Mouse (Mus musculus) ovary, postnatal 10 days (tissue): ENCODE measurements around the gene Xpo1.
"Not testable (repeated sequence)": the region's sequence is repeated elsewhere in the genome, so short reads cannot be mapped to it uniquely, and the experiment has no call there.

Source experiments
- DNase-seq: peaks from one replicate; pipeline ENCODE4 v3.0.0; 2022; ENCODE audit warnings: low spot score

Gene Xpo1

GRCm38 (mm10) chr11:23299910-23300309 is 44.1 kb downstream of the Xpo1 start:
- DNase-seq: no peak

GRCm38 (mm10) chr11:23303126-23303525 is 47.3 kb downstream of the Xpo1 start:
- DNase-seq: no peak

GRCm38 (mm10) chr11:23305101-23305672 is 49.3 kb downstream of the Xpo1 start:
- DNase-seq: not testable (repeated sequence)

GRCm38 (mm10) chr11:23305673-23306608 is 50.1 kb downstream of the Xpo1 start:
- DNase-seq: peak; percentile 73

- DNase-seq: peak; percentile 52
Observed at GRCm38 (mm10) chr11:23306764-23307565, 51.1 kb downstream of the Xpo1 start, which contains the start of gene Usp34. Usp34 (plus strand) TSS chr11:23306895.

GRCm38 (mm10) chr11:23307566-23307920 is 51.7 kb downstream of the Xpo1 start:
- DNase-seq: no peak

GRCm38 (mm10) chr11:23313496-23313895 is 57.7 kb downstream of the Xpo1 start:
- DNase-seq: no peak

GRCm38 (mm10) chr11:23329413-23329812 is 73.6 kb downstream of the Xpo1 start:
- DNase-seq: no peak

GRCm38 (mm10) chr11:23332136-23332535 is 76.3 kb downstream of the Xpo1 start:
- DNase-seq: no peak

- DNase-seq: no peak
Observed at GRCm38 (mm10) chr11:23335160-23335559, 79.3 kb downstream of the Xpo1 start.
